18 mouse cellular contexts compared by ENCODE assay signal in genomic region chr2:69745091-69745490, GRCm38 (mm10). TPM values are rescaled to one million over a fixed set of nuclear protein-coding genes. Genes with fewer than 3 reads are reported as not detected.
A peak's percentile ranks its signal among the peaks of the same experiment; 100 is the strongest.
DNase-seq lines count a peak whose midpoint lies in the region; ATAC-seq and TF ChIP-seq lines count a peak whose summit lies in the region.
"Had no signal": no experiment of that assay in that cellular context is flagged by ENCODE, and none has a peak within 500 bp of the region (broad histone marks: within the 10 kb centered on the region; RNA-seq: fewer than 3 reads in every experiment).

No protein-coding gene starts in this region.

- TF ChIP-seq EP300 in heart, postnatal 0 days (IDR thresholded peaks at IDR 0.05; ENCODE audit: low read depth), result no peak
- no peak for TF ChIP-seq EP300 in ES-Bruce4 (IDR thresholded peaks at IDR 0.05; ENCODE audit: insufficient read depth, low read depth, low read length)

- 90% methylated on average over 1 of the region's 1 CpGs for WGBS in heart, postnatal 0 days
- 92% methylated on average over 1 of the region's 1 CpGs for WGBS in lung, embryonic 14.5 days
- 78% methylated on average over 1 of the region's 1 CpGs for WGBS in small intestine, adult 2 months

- no peak for TF ChIP-seq POLR2A in ES-Bruce4 (IDR thresholded peaks at IDR 0.05; ENCODE audit: insufficient read depth, low read length)
- no peak for TF ChIP-seq POLR2A in small intestine, adult 2 months (IDR thresholded peaks at IDR 0.05; ENCODE audit: low read depth, low read length)

- no peak for DNase-seq in heart, postnatal 0 days (ENCODE audit: low spot score)
- DNase-seq in heart, adult 11 months, result no peak
- DNase-seq in lung, embryonic 14.5 days, result no peak
- DNase-seq in lung, postnatal 25 days (ENCODE audit: low spot score), result no peak
- DNase-seq: adrenal gland, postnatal 10 days; kidney, postnatal 4 days; lung, postnatal 4 days; right cerebral cortex, postnatal 4 days; thymus, postnatal 36 days had no signal

- peak; percentile 20; the same call in 1 of the 2 replicates for TF ChIP-seq CTCF in heart, postnatal 0 days (IDR thresholded peaks at IDR 0.05; ENCODE audit: low read depth)
- peak; percentile 52 for TF ChIP-seq CTCF in lung, embryonic 14.5 days (IDR thresholded peaks at IDR 0.05; ENCODE audit: low read depth)
- TF ChIP-seq CTCF in ES-Bruce4 (IDR thresholded peaks at IDR 0.05; ENCODE audit: low read depth, low read length), result peak; percentile 35
- 0 out of 2 replicates have a peak, but pooled peaks have one; percentile 22 for TF ChIP-seq CTCF in small intestine, adult 2 months (IDR thresholded peaks at IDR 0.05; ENCODE audit: extremely low read depth, insufficient read length, insufficient replicate concordance, low read depth, low read length)

- ATAC-seq in heart, postnatal 0 days (ENCODE audit: insufficient read depth, low read depth), result no peak
- ATAC-seq in lung, embryonic 14.5 days (ENCODE audit: insufficient read depth), result no peak
- no peak for ATAC-seq in erythroblast, adult 5-6 weeks (replicated peaks; ENCODE audit: low FRiP score, poor library complexity, severe bottlenecking)
- ATAC-seq: CD4-positive, CD25-positive, alpha-beta regulatory T cell, adult 4 months; intestine, embryonic 15.5 days had no signal

- no peak overlapping the region for H3K9ac ChIP-seq in heart, postnatal 0 days (replicated peaks; ENCODE audit: low read depth, low read length)
- H3K9ac ChIP-seq in lung, embryonic 14.5 days, result no peak overlapping the region
- no peak overlapping the region for H3K9ac ChIP-seq in ES-Bruce4 (ENCODE audit: low read depth, poor library complexity, severe bottlenecking)
- H3K9ac ChIP-seq: embryonic facial prominence, embryonic 13.5 days; intestine, embryonic 15.5 days; limb, embryonic 13.5 days; midbrain, embryonic 12.5 days had no signal

- no peak overlapping the region for H3K4me3 ChIP-seq in heart, postnatal 0 days (ENCODE audit: low read depth, low read length)
- H3K4me3 ChIP-seq in lung, embryonic 14.5 days (ENCODE audit: low read depth, low read length), result no peak overlapping the region
- no peak overlapping the region for H3K4me3 ChIP-seq in ES-Bruce4 (ENCODE audit: low read depth, low read length)
- no peak overlapping the region for H3K4me3 ChIP-seq in small intestine, adult 2 months (ENCODE audit: low read depth, low read length)
- H3K4me3 ChIP-seq: embryonic facial prominence, embryonic 13.5 days; heart, embryonic 10.5 days; intestine, embryonic 15.5 days; limb, embryonic 13.5 days; midbrain, embryonic 12.5 days had no signal

- no peak overlapping the region for H3K4me2 ChIP-seq in heart, postnatal 0 days (ENCODE audit: low read depth, low read length)
- no peak overlapping the region for H3K4me2 ChIP-seq in lung, embryonic 14.5 days
- H3K4me2 ChIP-seq: embryonic facial prominence, embryonic 13.5 days; intestine, embryonic 15.5 days; limb, embryonic 13.5 days; midbrain, embryonic 12.5 days had no signal

- H3K27me3 ChIP-seq in heart, postnatal 0 days (ENCODE audit: control insufficient read depth, insufficient read depth, low read length), result no peaks in the 10 kb centered on the region
- no peaks in the 10 kb centered on the region for H3K27me3 ChIP-seq in lung, embryonic 14.5 days (ENCODE audit: insufficient read depth, low read length)
- no peaks in the 10 kb centered on the region for H3K27me3 ChIP-seq in ES-Bruce4 (ENCODE audit: control insufficient read depth, insufficient read depth, low read length, poor library complexity, severe bottlenecking)
- no peaks in the 10 kb centered on the region for H3K27me3 ChIP-seq in small intestine, adult 2 months (ENCODE audit: control insufficient read depth, insufficient read depth, low read length)
- H3K27me3 ChIP-seq: embryonic facial prominence, embryonic 13.5 days; intestine, embryonic 15.5 days; limb, embryonic 13.5 days; midbrain, embryonic 12.5 days had no signal

- peaks cover 63% of the 10 kb centered on the region for H3K36me3 ChIP-seq in heart, postnatal 0 days (replicated peaks; ENCODE audit: control insufficient read depth, insufficient read depth, low read length)
- peaks cover 71% of the 10 kb centered on the region for H3K36me3 ChIP-seq in lung, embryonic 14.5 days (ENCODE audit: insufficient read depth)
- peaks cover 26% of the 10 kb centered on the region for H3K36me3 ChIP-seq in ES-Bruce4 (ENCODE audit: control insufficient read depth, insufficient read depth, low read length, poor library complexity, severe bottlenecking)
- peaks cover 39% of the 10 kb centered on the region for H3K36me3 ChIP-seq in small intestine, adult 2 months (ENCODE audit: control insufficient read depth, insufficient read depth, low read length)

- no peak overlapping the region for H3K27ac ChIP-seq in heart, postnatal 0 days (ENCODE audit: low read depth)
- no peak overlapping the region for H3K27ac ChIP-seq in lung, embryonic 14.5 days (ENCODE audit: low read depth)
- H3K27ac ChIP-seq in ES-Bruce4 (ENCODE audit: insufficient read depth, low read length), result no peak overlapping the region
- H3K27ac ChIP-seq in small intestine, adult 2 months (ENCODE audit: insufficient read depth, low read depth, low read length), result no peak overlapping the region
- H3K27ac ChIP-seq: embryonic facial prominence, embryonic 13.5 days; heart, embryonic 10.5 days; intestine, embryonic 15.5 days; limb, embryonic 13.5 days; midbrain, embryonic 12.5 days had no signal

- H3K4me1 ChIP-seq in heart, postnatal 0 days (ENCODE audit: control insufficient read depth, insufficient read depth), result no peaks in the 10 kb centered on the region
- no peaks in the 10 kb centered on the region for H3K4me1 ChIP-seq in lung, embryonic 14.5 days (ENCODE audit: insufficient read depth)
- H3K4me1 ChIP-seq in ES-Bruce4 (ENCODE audit: control insufficient read depth, insufficient read depth, low read length), result no peaks in the 10 kb centered on the region
- H3K4me1 ChIP-seq in small intestine, adult 2 months (ENCODE audit: control insufficient read depth, insufficient read depth, insufficient read length, low read length), result no peaks in the 10 kb centered on the region
- H3K4me1 ChIP-seq: embryonic facial prominence, embryonic 13.5 days; heart, embryonic 10.5 days; intestine, embryonic 15.5 days; limb, embryonic 13.5 days; midbrain, embryonic 12.5 days had no signal

- H3K9me3 ChIP-seq in heart, postnatal 0 days (replicated peaks; ENCODE audit: control insufficient read depth, low read length), result no peaks in the 10 kb centered on the region
- peaks cover 5% of the 10 kb centered on the region; the same call in 1 of the 2 replicates for H3K9me3 ChIP-seq in lung, embryonic 14.5 days (ENCODE audit: low read depth, low read length)
- no peaks in the 10 kb centered on the region for H3K9me3 ChIP-seq in ES-Bruce4 (replicated peaks; ENCODE audit: control insufficient read depth, insufficient read depth, low read length, poor library complexity, severe bottlenecking)
- H3K9me3 ChIP-seq: embryonic facial prominence, embryonic 13.5 days; intestine, embryonic 15.5 days; midbrain, embryonic 12.5 days had no signal

RNA-seq across cellular contexts. Expression of gene Ppig, which starts 22.7 kb away (rescaled TPM):
- total RNA-seq in heart, postnatal 0 days (2014; rRNA removed; ENCODE audit: low replicate concordance), result 3.6 and 19.9 TPM in 2 replicates
- polyA plus RNA-seq in heart, postnatal 0 days (2015; fragmentation: Nextera tagmentation; extraction: Ambion mirVana), result 87.8 and 91.6 TPM in 2 replicates
- polyA plus RNA-seq in lung, embryonic 14.5 days (2014; fragmentation: Nextera tagmentation; extraction: Ambion mirVana), result 120 and 130 TPM in 2 replicates
- polyA plus RNA-seq in ES-Bruce4 (2011; ENCODE audit: insufficient read depth, insufficient read length, low read depth, missing spikeins), result 165 and 179 TPM in 2 replicates
- 0.20 and 0.30 TPM in 2 replicates for polyA plus RNA-seq in small intestine, adult 2 months (2012; rRNA removed)
- 30.3 and 33.6 TPM in 2 replicates for total RNA-seq in erythroblast, adult 5-6 weeks (2015; ENCODE audit: low replicate concordance)
- total RNA-seq in erythroblast, adult 5-6 weeks (2017; ENCODE audit: low replicate concordance), result 14.9 and 34.7 TPM in 2 replicates

RNA-seq across cellular contexts. Expression of gene Fastkd1, which starts 31.8 kb away (rescaled TPM):
- 22.5 and 40.3 TPM in 2 replicates for total RNA-seq in heart, postnatal 0 days (2014; rRNA removed; ENCODE audit: low replicate concordance)
- 18.7 and 18.9 TPM in 2 replicates for polyA plus RNA-seq in heart, postnatal 0 days (2015; fragmentation: Nextera tagmentation; extraction: Ambion mirVana)
- 14.6 and 15.3 TPM in 2 replicates for polyA plus RNA-seq in lung, embryonic 14.5 days (2014; fragmentation: Nextera tagmentation; extraction: Ambion mirVana)
- polyA plus RNA-seq in ES-Bruce4 (2011; ENCODE audit: insufficient read depth, insufficient read length, low read depth, missing spikeins), result 23.1 and 27.9 TPM in 2 replicates
- polyA plus RNA-seq in small intestine, adult 2 months (2012; rRNA removed), result 1.1 and 1.2 TPM in 2 replicates
- 4.2 and 5.0 TPM in 2 replicates for total RNA-seq in erythroblast, adult 5-6 weeks (2015; ENCODE audit: low replicate concordance)
- 1.3 and 1.9 TPM in 2 replicates for total RNA-seq in erythroblast, adult 5-6 weeks (2017; ENCODE audit: low replicate concordance)

RNA-seq across cellular contexts. Expression of gene Ccdc173, which starts 44.3 kb away (rescaled TPM):
- not detected in 2 replicates for total RNA-seq in heart, postnatal 0 days (2014; rRNA removed; ENCODE audit: low replicate concordance)
- polyA plus RNA-seq in heart, postnatal 0 days (2015; fragmentation: Nextera tagmentation; extraction: Ambion mirVana), result 1.2 and 1.6 TPM in 2 replicates
- 2.0 and 2.5 TPM in 2 replicates for polyA plus RNA-seq in lung, embryonic 14.5 days (2014; fragmentation: Nextera tagmentation; extraction: Ambion mirVana)
- 3.7 and 6.1 TPM in 2 replicates for polyA plus RNA-seq in ES-Bruce4 (2011; ENCODE audit: insufficient read depth, insufficient read length, low read depth, missing spikeins)
- polyA plus RNA-seq in small intestine, adult 2 months (2012; rRNA removed), result not detected in 2 replicates
- total RNA-seq in erythroblast, adult 5-6 weeks (2015; ENCODE audit: low replicate concordance), result 1.5 TPM in 1 of 2 replicates, not detected in the other
- total RNA-seq in erythroblast, adult 5-6 weeks (2017; ENCODE audit: low replicate concordance), result 1.1 and 2.0 TPM in 2 replicates

RNA-seq across cellular contexts. Expression of gene Phospho2, which starts 44.3 kb away (rescaled TPM):
- total RNA-seq in heart, postnatal 0 days (2014; rRNA removed; ENCODE audit: low replicate concordance), result 8.8 and 43.7 TPM in 2 replicates
- 24.9 and 27.1 TPM in 2 replicates for polyA plus RNA-seq in heart, postnatal 0 days (2015; fragmentation: Nextera tagmentation; extraction: Ambion mirVana)
- polyA plus RNA-seq in lung, embryonic 14.5 days (2014; fragmentation: Nextera tagmentation; extraction: Ambion mirVana), result 24.3 and 24.4 TPM in 2 replicates
- 10.2 and 11.2 TPM in 2 replicates for polyA plus RNA-seq in ES-Bruce4 (2011; ENCODE audit: insufficient read depth, insufficient read length, low read depth, missing spikeins)
- 77.7 and 94.4 TPM in 2 replicates for polyA plus RNA-seq in small intestine, adult 2 months (2012; rRNA removed)
- total RNA-seq in erythroblast, adult 5-6 weeks (2015; ENCODE audit: low replicate concordance), result 8.4 and 15.4 TPM in 2 replicates
- 10.2 and 12.0 TPM in 2 replicates for total RNA-seq in erythroblast, adult 5-6 weeks (2017; ENCODE audit: low replicate concordance)

Comparison
In these comparisons a context has a peak if more than half of its experiments do, and no peak if none do; other contexts are left out.
1. RNA of gene Ppig, which starts 22.7 kb away (polyA plus RNA-seq): 165 to 179 TPM in ES-Bruce4, 120 to 130 TPM in lung, embryonic 14.5 days and 87.8 to 91.6 TPM in heart, postnatal 0 days; 0.20 to 0.30 TPM in small intestine, adult 2 months; every median in the first group is over 10 times any median in the second.
2. Peak in every context shown above with its lines, with median percentiles within 50 percentile points of each other: CTCF ChIP-seq.